Mouse (Mus musculus): ENCODE results near the gene Cdc42ep4. TPM values are rescaled to one million over a fixed set of nuclear protein-coding genes. Genes with fewer than 3 reads are reported as not detected.

Gene Cdc42ep4
- polyA plus RNA-seq, 1 experiment from 2014 or later = 64.5 TPM

GRCm38 (mm10) chr11:113756578-113756977, 4.9 kb upstream of the Cdc42ep4 start:
- H3K4me1 ChIP-seq (replicated peaks; ENCODE audit: control insufficient read depth, insufficient read depth, low read length) = 0 out of 2 replicates have a peak, but pooled peaks cover 5% of the 10 kb centered on the region
- H3K9me3 ChIP-seq (ENCODE audit: control insufficient read depth, low read length) = no peaks in the 10 kb centered on the region
- DNase-seq (ENCODE audit: low spot score) (no peak), ATAC-seq (ENCODE audit: low FRiP score) (no peak)
- no peaks in the 10 kb centered on the region for H3K27me3 ChIP-seq (ENCODE audit: control insufficient read depth, insufficient read depth, low read length)
- H3K9ac ChIP-seq (ENCODE audit: low read depth, low read length) = no peak overlapping the region
- H3K27ac ChIP-seq (ENCODE audit: low read depth, low read length) = no peak overlapping the region
- H3K36me3 ChIP-seq (ENCODE audit: control insufficient read depth, insufficient read depth, low read length) = no peaks in the 10 kb centered on the region
- WGBS = 96% methylated on average over 12 of the region's 12 CpGs
- no peak overlapping the region for H3K4me2 ChIP-seq (replicated peaks; ENCODE audit: low read depth, low read length)
- H3K4me3 ChIP-seq (ENCODE audit: low read depth, low read length) = no peak overlapping the region

GRCm38 (mm10) chr11:113755878-113756277, 4.2 kb upstream of the Cdc42ep4 start:
- WGBS = 94% methylated on average over 14 of the region's 14 CpGs
- no peak overlapping the region for H3K4me2 ChIP-seq (replicated peaks; ENCODE audit: low read depth, low read length)
- 0 out of 2 replicates have a peak, but pooled peaks cover 5% of the 10 kb centered on the region for H3K4me1 ChIP-seq (replicated peaks; ENCODE audit: control insufficient read depth, insufficient read depth, low read length)
- no peaks in the 10 kb centered on the region for H3K9me3 ChIP-seq (ENCODE audit: control insufficient read depth, low read length)
- no peak overlapping the region for H3K4me3 ChIP-seq (ENCODE audit: low read depth, low read length)
- no peaks in the 10 kb centered on the region for H3K27me3 ChIP-seq (ENCODE audit: control insufficient read depth, insufficient read depth, low read length)
- no peaks in the 10 kb centered on the region for H3K36me3 ChIP-seq (ENCODE audit: control insufficient read depth, insufficient read depth, low read length)
- H3K9ac ChIP-seq (ENCODE audit: low read depth, low read length) = no peak overlapping the region
- H3K27ac ChIP-seq (ENCODE audit: low read depth, low read length) = no peak overlapping the region
- no peak for ATAC-seq (ENCODE audit: low FRiP score)
- DNase-seq (ENCODE audit: low spot score) = no peak

- Histone ChIP-seq H3K36me3 (ENCODE audit: control insufficient read depth, insufficient read depth, low read length) (no peaks in the 10 kb centered on the region), H3K27ac (ENCODE audit: low read depth, low read length) (no peak overlapping the region), H3K27me3 (ENCODE audit: control insufficient read depth, insufficient read depth, low read length) (no peaks in the 10 kb centered on the region), H3K4me3 (ENCODE audit: low read depth, low read length) (no peak overlapping the region), H3K9ac (ENCODE audit: low read depth, low read length) (no peak overlapping the region), H3K9me3 (ENCODE audit: control insufficient read depth, low read length) (no peaks in the 10 kb centered on the region), H3K4me2 (replicated peaks; ENCODE audit: low read depth, low read length) (no peak overlapping the region), H3K4me1 (replicated peaks; ENCODE audit: control insufficient read depth, insufficient read depth, low read length) (0 out of 2 replicates have a peak, but pooled peaks cover 7% of the 10 kb centered on the region)
- DNase-seq (ENCODE audit: low spot score) (no peak), ATAC-seq (ENCODE audit: low FRiP score) (no peak)
- whole genome bisulfite sequencing = 38% methylated on average over 9 of the region's 9 CpGs
Measured at GRCm38 (mm10) chr11:113754845-113755244, 3.2 kb upstream of the Cdc42ep4 start.

GRCm38 (mm10) chr11:113752685-113753430, 1.2 kb upstream of the Cdc42ep4 start:
- no peak for ATAC-seq (ENCODE audit: low FRiP score)
- Histone ChIP-seq H3K9me3 (ENCODE audit: control insufficient read depth, low read length) (no peaks in the 10 kb centered on the region), H3K4me2 (replicated peaks; ENCODE audit: low read depth, low read length) (no peak overlapping the region), H3K27me3 (ENCODE audit: control insufficient read depth, insufficient read depth, low read length) (no peaks in the 10 kb centered on the region), H3K36me3 (ENCODE audit: control insufficient read depth, insufficient read depth, low read length) (no peaks in the 10 kb centered on the region), H3K4me3 (ENCODE audit: low read depth, low read length) (no peak overlapping the region), H3K9ac (ENCODE audit: low read depth, low read length) (no peak overlapping the region), H3K27ac (ENCODE audit: low read depth, low read length) (no peak overlapping the region), H3K4me1 (replicated peaks; ENCODE audit: control insufficient read depth, insufficient read depth, low read length) (peaks cover 18% of the 10 kb centered on the region)
- no peak for DNase-seq (ENCODE audit: low spot score)
- 94% methylated on average over 10 of the region's 10 CpGs for WGBS

GRCm38 (mm10) chr11:113752158-113752661, 529 bp upstream of the Cdc42ep4 start:
- Histone ChIP-seq H3K9me3 (ENCODE audit: control insufficient read depth, low read length) (no peaks in the 10 kb centered on the region), H3K36me3 (ENCODE audit: control insufficient read depth, insufficient read depth, low read length) (no peaks in the 10 kb centered on the region), H3K4me1 (replicated peaks; ENCODE audit: control insufficient read depth, insufficient read depth, low read length) (peaks cover 21% of the 10 kb centered on the region), H3K27me3 (ENCODE audit: control insufficient read depth, insufficient read depth, low read length) (no peaks in the 10 kb centered on the region), H3K4me2 (replicated peaks; ENCODE audit: low read depth, low read length) (peak overlapping the region; percentile 81), H3K9ac (ENCODE audit: low read depth, low read length) (peak overlapping the region; percentile 49), H3K27ac (ENCODE audit: low read depth, low read length) (peak overlapping the region; percentile 96), H3K4me3 (ENCODE audit: low read depth, low read length) (peak overlapping the region; percentile 72)
- peak; percentile 39 for DNase-seq (ENCODE audit: low spot score)
- ATAC-seq (ENCODE audit: low FRiP score) = no peak
- 32% methylated on average over 15 of the region's 15 CpGs for WGBS

- Histone ChIP-seq H3K9ac (ENCODE audit: low read depth, low read length) (peak overlapping the region; percentile 84), H3K4me3 (ENCODE audit: low read depth, low read length) (peak overlapping the region; percentile 72), H3K9me3 (ENCODE audit: control insufficient read depth, low read length) (no peaks in the 10 kb centered on the region), H3K36me3 (ENCODE audit: control insufficient read depth, insufficient read depth, low read length) (no peaks in the 10 kb centered on the region), H3K4me1 (replicated peaks; ENCODE audit: control insufficient read depth, insufficient read depth, low read length) (peaks cover 21% of the 10 kb centered on the region), H3K4me2 (replicated peaks; ENCODE audit: low read depth, low read length) (peak overlapping the region; percentile 81), H3K27ac (ENCODE audit: low read depth, low read length) (peak overlapping the region; percentile 96), H3K27me3 (ENCODE audit: control insufficient read depth, insufficient read depth, low read length) (no peaks in the 10 kb centered on the region)
- DNase-seq (ENCODE audit: low spot score) (peak; percentile 83), ATAC-seq (ENCODE audit: low FRiP score) (peak; percentile 48; the same call in 1 of the 2 replicates)
- under 1% methylated on average over 67 of the region's 67 CpGs for WGBS
Measured at GRCm38 (mm10) chr11:113750571-113751483, 854 bp downstream of the Cdc42ep4 start.

- H3K4me2 ChIP-seq (replicated peaks; ENCODE audit: low read depth, low read length) = peak overlapping the region; percentile 81
- H3K27ac ChIP-seq (ENCODE audit: low read depth, low read length) = peak overlapping the region; percentile 96
- peak; percentile 57 for ATAC-seq (ENCODE audit: low FRiP score)
- peak overlapping the region; percentile 72 for H3K4me3 ChIP-seq (ENCODE audit: low read depth, low read length)
- 0% methylated on average over 9 of the region's 9 CpGs for WGBS
- peaks cover 21% of the 10 kb centered on the region for H3K4me1 ChIP-seq (replicated peaks; ENCODE audit: control insufficient read depth, insufficient read depth, low read length)
- DNase-seq (ENCODE audit: low spot score) = peak; percentile 76
- no peaks in the 10 kb centered on the region for H3K27me3 ChIP-seq (ENCODE audit: control insufficient read depth, insufficient read depth, low read length)
- no peaks in the 10 kb centered on the region for H3K9me3 ChIP-seq (ENCODE audit: control insufficient read depth, low read length)
- H3K36me3 ChIP-seq (ENCODE audit: control insufficient read depth, insufficient read depth, low read length) = no peaks in the 10 kb centered on the region
- peak overlapping the region; percentile 84 for H3K9ac ChIP-seq (ENCODE audit: low read depth, low read length)
Measured at GRCm38 (mm10) chr11:113749749-113750351, 1.8 kb downstream of the Cdc42ep4 start.

- H3K9me3 ChIP-seq (ENCODE audit: control insufficient read depth, low read length) = no peaks in the 10 kb centered on the region
- H3K27ac ChIP-seq (ENCODE audit: low read depth, low read length) = peak overlapping the region; percentile 96
- peak overlapping the region; percentile 81 for H3K4me2 ChIP-seq (replicated peaks; ENCODE audit: low read depth, low read length)
- peaks cover 21% of the 10 kb centered on the region for H3K4me1 ChIP-seq (replicated peaks; ENCODE audit: control insufficient read depth, insufficient read depth, low read length)
- ATAC-seq (ENCODE audit: low FRiP score) (no peak), DNase-seq (ENCODE audit: low spot score) (peak; percentile 64)
- 7% methylated on average over 21 of the region's 21 CpGs for WGBS
- peak overlapping the region; percentile 84 for H3K9ac ChIP-seq (ENCODE audit: low read depth, low read length)
- no peaks in the 10 kb centered on the region for H3K27me3 ChIP-seq (ENCODE audit: control insufficient read depth, insufficient read depth, low read length)
- H3K36me3 ChIP-seq (ENCODE audit: control insufficient read depth, insufficient read depth, low read length) = no peaks in the 10 kb centered on the region
- peak overlapping the region; percentile 72 for H3K4me3 ChIP-seq (ENCODE audit: low read depth, low read length)
Measured at GRCm38 (mm10) chr11:113748797-113749521, 2.7 kb downstream of the Cdc42ep4 start.
